Mouse (Mus musculus): ENCODE measurements at regions not wholly inside any gene's neighbourhood (a gene's known extent, or its start where the extent isn't known, plus 50 kb on each side); places are given as distances from the start of the nearest gene placed in this dataset.

- peaks cover 13% of the 10 kb centered on the region for H3K9me3 ChIP-seq
- no peaks in the 10 kb centered on the region for H3K27me3 ChIP-seq (replicated peaks)
- no peaks in the 10 kb centered on the region for H3K4me1 ChIP-seq
- H3K36me3 ChIP-seq (replicated peaks; ENCODE audit: low read length), result peaks cover 14% of the 10 kb centered on the region
- TF ChIP-seq FLI1 (IDR thresholded peaks at IDR 0.05; ENCODE audit: low read length), result no peak
- TF ChIP-seq GATA1 (IDR thresholded peaks at IDR 0.05; ENCODE audit: borderline replicate concordance, low read length), result no peak
- no peak overlapping the region for H3K4me3 ChIP-seq (replicated peaks)
Measured at GRCm38 (mm10) chr4:106168741-106169140, 147.3 kb upstream of the Usp24 start.

DNA sequence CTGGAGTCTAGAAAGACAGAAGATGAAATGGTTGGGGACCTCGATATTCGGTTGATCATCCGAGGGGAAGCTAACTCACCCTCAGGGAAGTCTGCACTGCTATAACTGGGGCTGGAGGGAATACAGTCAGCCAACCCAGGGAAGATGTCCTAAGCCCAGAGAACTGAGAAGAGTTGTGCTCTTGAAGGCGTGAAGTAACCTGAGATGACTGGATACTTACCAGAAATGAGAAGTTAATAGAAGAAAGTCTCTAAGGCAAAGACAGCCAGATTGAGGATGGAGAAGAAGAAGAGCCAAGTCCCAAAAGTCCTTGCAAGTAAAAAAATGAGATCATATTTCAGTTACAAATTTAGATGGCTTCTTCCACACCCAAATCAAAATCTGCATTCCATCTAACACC lies 146.5 kb upstream of the Usp24 start:
- TF ChIP-seq FLI1 (IDR thresholded peaks at IDR 0.05; ENCODE audit: low read length) (no peak), GATA1 (IDR thresholded peaks at IDR 0.05; ENCODE audit: borderline replicate concordance, low read length) (no peak)
- Histone ChIP-seq H3K36me3 (replicated peaks; ENCODE audit: low read length) (peaks cover 14% of the 10 kb centered on the region), H3K4me3 (replicated peaks) (no peak overlapping the region), H3K4me1 (no peaks in the 10 kb centered on the region), H3K9me3 (peaks cover 13% of the 10 kb centered on the region), H3K27me3 (replicated peaks) (no peaks in the 10 kb centered on the region)

DNA sequence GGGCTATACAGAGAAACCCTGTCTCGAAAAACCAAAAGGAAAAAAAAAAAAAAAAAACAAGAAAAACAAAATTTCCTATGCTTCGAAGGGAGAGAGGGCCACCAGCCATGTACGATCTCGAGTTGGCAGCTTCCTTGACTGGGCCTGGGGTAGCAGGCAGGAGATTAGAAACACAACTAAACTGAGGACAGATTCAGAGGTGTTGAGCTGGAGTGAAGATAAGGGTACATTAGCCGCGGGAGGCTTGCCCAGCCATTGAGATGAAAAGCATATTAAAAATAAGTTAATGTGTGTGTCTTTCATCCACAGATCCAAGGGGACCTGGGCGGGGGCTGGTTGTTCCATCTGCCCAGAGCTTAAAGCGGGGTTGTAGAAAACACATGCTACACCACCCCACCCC lies 145.3 kb upstream of the Usp24 start:
- H3K27me3 ChIP-seq (replicated peaks), result no peaks in the 10 kb centered on the region
- peaks cover 14% of the 10 kb centered on the region for H3K36me3 ChIP-seq (replicated peaks; ENCODE audit: low read length)
- H3K4me3 ChIP-seq (replicated peaks), result no peak overlapping the region
- H3K9me3 ChIP-seq, result peaks cover 13% of the 10 kb centered on the region
- no peaks in the 10 kb centered on the region for H3K4me1 ChIP-seq
- TF ChIP-seq FLI1 (IDR thresholded peaks at IDR 0.05; ENCODE audit: low read length), result no peak
- no peak for TF ChIP-seq GATA1 (IDR thresholded peaks at IDR 0.05; ENCODE audit: borderline replicate concordance, low read length)

- Histone ChIP-seq H3K36me3 (replicated peaks; ENCODE audit: low read length) (no peaks in the 10 kb centered on the region), H3K4me1 (no peaks in the 10 kb centered on the region), H3K4me3 (replicated peaks) (no peak overlapping the region), H3K9me3 (peaks cover 3% of the 10 kb centered on the region; the same call in 1 of the 2 replicates), H3K27me3 (replicated peaks) (no peaks in the 10 kb centered on the region)
- no peak for TF ChIP-seq GATA1 (IDR thresholded peaks at IDR 0.05; ENCODE audit: borderline replicate concordance, low read length)
- no peak for TF ChIP-seq FLI1 (IDR thresholded peaks at IDR 0.05; ENCODE audit: low read length)
Measured at GRCm38 (mm10) chr4:106175352-106175751, 140.7 kb upstream of the Usp24 start.

DNA sequence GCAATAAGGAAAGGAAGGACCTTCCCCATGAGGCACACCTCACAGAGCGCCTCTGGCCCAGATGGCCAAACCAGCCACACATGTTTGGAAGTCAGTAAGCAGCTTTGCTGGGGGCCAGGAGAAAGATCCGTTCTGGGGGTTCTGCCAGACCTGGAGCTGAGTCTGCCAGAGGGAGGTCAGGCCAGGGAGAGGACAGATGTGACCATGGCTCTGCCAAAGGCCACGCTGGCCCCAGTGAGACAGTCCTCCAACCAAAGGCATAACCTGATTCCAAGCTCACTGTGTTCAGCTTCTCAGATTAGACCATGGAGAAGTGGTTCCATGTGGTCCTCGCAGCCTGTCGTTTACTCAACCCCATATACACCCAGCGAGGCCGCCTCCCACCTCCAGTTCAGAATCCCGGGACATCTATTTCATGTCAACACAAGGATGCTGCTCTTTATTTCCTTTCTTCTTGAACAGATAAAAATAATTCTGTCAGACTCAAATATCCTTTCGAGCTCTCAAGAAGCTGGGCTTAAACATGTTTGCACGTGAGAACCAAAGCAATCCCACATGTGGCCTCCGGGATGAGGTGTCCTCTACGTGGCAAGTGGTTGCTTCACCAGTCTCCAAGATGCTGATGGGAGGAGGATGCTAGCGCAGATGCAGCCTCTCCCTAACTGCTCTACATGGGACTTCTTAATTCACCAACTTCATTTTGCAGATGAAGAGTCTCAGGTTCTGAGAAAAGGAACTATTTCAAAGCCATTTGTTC lies 130.1 kb upstream of the Usp24 start:
- H3K27me3 ChIP-seq (replicated peaks), result no peaks in the 10 kb centered on the region

DNA sequence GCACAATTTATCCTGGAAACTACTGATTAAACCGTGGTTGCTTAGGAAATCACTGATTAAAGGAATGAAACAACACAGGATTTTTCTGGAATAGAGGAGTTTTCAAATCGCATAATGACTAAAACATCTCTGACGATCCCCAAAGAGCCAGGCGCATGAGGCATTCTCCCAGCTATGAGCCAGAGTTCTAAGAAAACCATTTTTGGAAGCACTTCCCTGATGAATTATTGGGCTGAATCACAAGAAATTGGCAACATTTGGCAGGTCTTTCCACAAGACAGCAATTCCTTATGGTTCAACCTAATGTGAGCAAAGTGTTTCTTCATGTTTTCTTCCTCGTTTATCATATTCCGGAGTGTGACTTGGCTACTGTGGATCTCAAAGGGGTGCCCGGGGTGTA lies 129.3 kb upstream of the Usp24 start:
- no peaks in the 10 kb centered on the region for H3K4me1 ChIP-seq
- H3K27me3 ChIP-seq (replicated peaks), result no peaks in the 10 kb centered on the region
- H3K4me3 ChIP-seq (replicated peaks), result no peak overlapping the region
- H3K9me3 ChIP-seq, result peaks cover 19% of the 10 kb centered on the region
- no peak for TF ChIP-seq GATA1 (IDR thresholded peaks at IDR 0.05; ENCODE audit: borderline replicate concordance, low read length)
- no peak for TF ChIP-seq FLI1 (IDR thresholded peaks at IDR 0.05; ENCODE audit: low read length)
- peaks cover 13% of the 10 kb centered on the region for H3K36me3 ChIP-seq (replicated peaks; ENCODE audit: low read length)

More for the DNA sequence above, 130.1 kb upstream of the Usp24 start:
- Histone ChIP-seq H3K9me3 (peaks cover 19% of the 10 kb centered on the region), H3K4me3 (replicated peaks) (no peak overlapping the region), H3K36me3 (replicated peaks; ENCODE audit: low read length) (peaks cover 13% of the 10 kb centered on the region), H3K4me1 (no peaks in the 10 kb centered on the region)
- no peak for TF ChIP-seq FLI1 (IDR thresholded peaks at IDR 0.05; ENCODE audit: low read length)
- TF ChIP-seq GATA1 (IDR thresholded peaks at IDR 0.05; ENCODE audit: borderline replicate concordance, low read length), result no peak

DNA sequence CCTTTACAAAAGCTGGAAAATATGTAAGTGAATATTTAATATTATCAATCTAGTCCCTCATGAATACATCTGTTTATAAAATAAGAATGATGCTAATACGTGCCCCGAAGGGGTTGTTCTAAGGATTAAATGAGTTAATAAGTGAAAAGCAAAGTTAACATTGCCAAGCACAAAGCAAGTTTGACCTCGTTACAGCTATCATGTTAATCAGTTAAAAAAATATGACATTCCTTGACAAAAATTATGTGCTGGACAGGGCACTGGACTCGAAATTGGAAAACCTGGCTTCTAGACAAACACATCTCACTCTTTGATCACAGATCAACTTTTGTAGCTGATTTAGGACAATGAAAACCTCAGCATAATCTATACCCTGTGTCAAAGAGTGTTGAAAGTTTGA lies 125.8 kb upstream of the Usp24 start:
- no peak for TF ChIP-seq FLI1 (IDR thresholded peaks at IDR 0.05; ENCODE audit: low read length)
- no peak for TF ChIP-seq GATA1 (IDR thresholded peaks at IDR 0.05; ENCODE audit: borderline replicate concordance, low read length)

GRCm38 (mm10) chr4:106191331-106191730 lies 124.7 kb upstream of the Usp24 start:
- TF ChIP-seq GATA1 (IDR thresholded peaks at IDR 0.05; ENCODE audit: borderline replicate concordance, low read length) (no peak), FLI1 (IDR thresholded peaks at IDR 0.05; ENCODE audit: low read length) (no peak)
- H3K36me3 ChIP-seq (replicated peaks; ENCODE audit: low read length), result no peaks in the 10 kb centered on the region
- peaks cover 6% of the 10 kb centered on the region for H3K4me1 ChIP-seq
- no peaks in the 10 kb centered on the region for H3K9me3 ChIP-seq
- no peak overlapping the region for H3K4me3 ChIP-seq (replicated peaks)
- H3K27me3 ChIP-seq (replicated peaks), result peaks cover 2% of the 10 kb centered on the region

More for the DNA sequence above, 125.8 kb upstream of the Usp24 start:
- Histone ChIP-seq H3K9me3 (peaks cover 6% of the 10 kb centered on the region; the same call in 1 of the 2 replicates), H3K27me3 (replicated peaks) (peaks cover 2% of the 10 kb centered on the region), H3K4me3 (replicated peaks) (no peak overlapping the region), H3K4me1 (peaks cover 6% of the 10 kb centered on the region), H3K36me3 (replicated peaks; ENCODE audit: low read length) (peaks cover 5% of the 10 kb centered on the region)

DNA sequence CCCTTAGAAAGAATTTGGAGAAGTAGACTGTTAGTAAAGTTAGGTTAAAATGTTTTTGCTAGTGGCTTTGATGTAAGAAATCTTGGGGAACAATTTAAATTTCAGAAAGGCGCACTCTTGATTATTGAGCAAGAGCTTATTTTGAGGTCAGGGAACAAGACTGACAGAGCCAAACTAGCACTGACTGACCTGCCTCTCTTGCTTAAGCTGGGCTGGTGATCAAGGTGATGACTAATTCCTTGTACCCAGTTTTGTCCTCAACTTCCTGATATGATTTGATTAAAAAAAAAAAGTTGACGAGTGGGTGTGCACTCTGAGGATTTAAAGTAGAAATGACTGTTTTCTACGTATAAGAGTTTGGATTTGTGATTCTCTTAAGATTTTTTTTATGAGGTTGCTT lies 124.2 kb upstream of the Usp24 start:
- Histone ChIP-seq H3K4me3 (replicated peaks) (no peak overlapping the region), H3K9me3 (no peaks in the 10 kb centered on the region), H3K27me3 (replicated peaks) (peaks cover 2% of the 10 kb centered on the region), H3K4me1 (peaks cover 12% of the 10 kb centered on the region), H3K36me3 (replicated peaks; ENCODE audit: low read length) (no peaks in the 10 kb centered on the region)
- TF ChIP-seq FLI1 (IDR thresholded peaks at IDR 0.05; ENCODE audit: low read length) (no peak), GATA1 (IDR thresholded peaks at IDR 0.05; ENCODE audit: borderline replicate concordance, low read length) (no peak)

DNA sequence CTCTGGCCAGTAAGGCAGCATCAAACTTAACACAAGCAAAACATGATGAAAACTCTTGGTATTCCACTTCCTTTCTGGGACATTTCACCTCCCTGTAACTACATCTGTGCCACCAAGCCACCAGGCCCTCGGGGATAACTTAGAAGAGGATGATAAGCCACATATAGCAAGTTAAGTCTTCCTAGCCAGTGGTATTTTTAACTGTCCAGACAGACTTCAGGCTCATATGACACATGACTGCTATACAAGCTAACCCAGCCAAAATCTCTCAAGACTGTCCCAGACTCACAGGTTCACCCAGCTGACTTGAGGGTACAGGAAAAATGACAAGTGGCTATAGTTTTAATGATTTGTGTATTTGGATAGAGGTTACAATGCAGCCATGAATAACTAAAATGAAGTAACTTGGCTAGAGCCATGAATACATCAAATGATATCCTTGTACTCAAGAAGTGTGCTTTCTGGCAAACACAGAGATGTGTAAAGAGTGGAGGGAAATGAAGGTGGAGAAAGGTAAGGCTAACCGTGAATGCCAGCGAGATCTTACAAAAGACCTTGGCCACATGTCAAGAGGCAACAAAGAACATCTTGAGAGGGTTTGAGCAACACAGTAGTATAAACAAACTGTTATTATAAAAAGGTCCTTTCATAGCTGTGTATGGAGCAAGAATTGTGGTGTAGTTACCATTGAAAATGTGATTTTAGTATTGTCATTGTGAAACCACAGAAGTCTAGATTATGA lies 122.6 kb upstream of the Usp24 start:
- Histone ChIP-seq H3K9me3 (no peaks in the 10 kb centered on the region), H3K27me3 (replicated peaks) (peaks cover 2% of the 10 kb centered on the region), H3K36me3 (replicated peaks; ENCODE audit: low read length) (no peaks in the 10 kb centered on the region), H3K4me3 (replicated peaks) (no peak overlapping the region), H3K4me1 (peaks cover 20% of the 10 kb centered on the region)
- TF ChIP-seq FLI1 (IDR thresholded peaks at IDR 0.05; ENCODE audit: low read length), result no peak
- TF ChIP-seq GATA1 (IDR thresholded peaks at IDR 0.05; ENCODE audit: borderline replicate concordance, low read length), result no peak

All from megakaryocyte, embryonic 14.5 days (primary cell).